Mouse (Mus musculus) kidney, adult 9 months (tissue): ENCODE data around the gene Dnttip2.

Source experiments
- DNase-seq: peaks from one replicate; pipeline ENCODE4 v3.0.0; 2022

Gene Dnttip2

GRCm38 (mm10) chr3:122333902-122334301, 59.7 kb downstream of the Dnttip2 start:
- DNase-seq = no peak

DNA sequence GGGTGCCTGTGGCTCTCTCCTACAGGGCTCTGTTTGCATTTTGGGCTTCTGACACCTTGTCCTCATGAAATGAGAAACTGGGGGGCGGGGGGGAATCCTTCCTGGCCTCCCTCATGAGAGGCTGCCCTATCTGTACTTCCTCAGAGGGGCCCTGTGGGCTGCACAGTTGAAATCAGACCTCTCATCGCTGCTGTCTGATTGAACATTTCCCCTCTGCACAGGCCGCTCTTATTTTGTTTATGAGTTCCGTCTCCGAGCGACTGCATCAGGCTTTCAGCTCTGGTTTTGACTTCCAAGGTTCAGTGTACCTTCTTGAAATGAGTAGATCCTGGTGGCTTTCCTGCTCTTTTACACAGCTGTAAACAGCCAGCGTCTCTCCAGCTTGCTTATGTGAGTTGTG, 60.2 kb downstream of the Dnttip2 start:
- no peak for DNase-seq
